Mouse (Mus musculus) intestine, postnatal 0 days (tissue): ENCODE data around the gene Insig1. TPM values are rescaled to one million over a fixed set of nuclear protein-coding genes. Genes with fewer than 3 reads are reported as not detected.

Source experiments
- ATAC-seq: fragments of 200-750 bp; cut with Nextera tagmentation; 2 replicates; pipeline ENCODE4 v1.8.0; 2017; ENCODE audit warnings: mild to moderate bottlenecking, moderate TSS enrichment, moderate library complexity
- H3K27ac ChIP-seq: fragments of 300-500 bp; sonication (generic); 2 replicates; pipeline ENCODE4 v1.5.1; 2014; ENCODE audit warnings: mild to moderate bottlenecking, low read depth, low read length, moderate library complexity
- H3K27me3 ChIP-seq: fragments of 300-500 bp; sonication (generic); replicated peaks from 2 replicates; pipeline ENCODE4 v1.6.1; 2014; ENCODE audit warnings: low read length, mixed read lengths; ENCODE audit not compliant: control insufficient read depth, insufficient read depth
- H3K36me3 ChIP-seq: fragments of 300-500 bp; sonication (generic); 2 replicates; pipeline ENCODE4 v1.6.1; 2014; ENCODE audit warnings: mild to moderate bottlenecking, moderate library complexity; ENCODE audit not compliant: control insufficient read depth, insufficient read depth
- H3K4me1 ChIP-seq: fragments of 300-500 bp; sonication (generic); replicated peaks from 2 replicates; pipeline ENCODE4 v1.6.1; 2014; ENCODE audit warnings: antibody characterized with exemption, low read length, mixed read lengths; ENCODE audit not compliant: control insufficient read depth, insufficient read depth
- H3K4me2 ChIP-seq: fragments of 300-500 bp; sonication (generic); replicated peaks from 2 replicates; pipeline ENCODE4 v1.6.1; 2014; ENCODE audit warnings: low read depth, mild to moderate bottlenecking, moderate library complexity
- H3K4me3 ChIP-seq: fragments of 300-500 bp; sonication (generic); 2 replicates; pipeline ENCODE4 v1.5.1; 2014; ENCODE audit warnings: low read depth, low read length
- H3K9ac ChIP-seq: fragments of 300-500 bp; sonication (generic); 2 replicates; pipeline ENCODE4 v1.6.1; 2014; ENCODE audit warnings: mild to moderate bottlenecking, low read depth, low read length
- H3K9me3 ChIP-seq: fragments of 300-500 bp; sonication (generic); 2 replicates; pipeline ENCODE4 v1.6.1; 2016; ENCODE audit warnings: mixed run types; ENCODE audit not compliant: control insufficient read depth
- CTCF ChIP-seq: sonication (generic); IDR thresholded peaks from 2 replicates; pipeline ENCODE4 v1.5.1; 2016; ENCODE audit warnings: low read depth, mild to moderate bottlenecking, control low read depth, antibody characterized with exemption, moderate library complexity
- WGBS: fragments of 180-500 bp; shearing (Covaris S2); extraction: QIAGEN DNeasy Blood & Tissue Kit; methylation state at CpG from one replicate; pipeline ENCODE4 v1.1.7; 2014; 5-methylcytosine and 5-hydroxymethylcytosine counted together
- polyA plus RNA-seq: library from polyadenylated mRNA; unstranded; fragments of >200 nt; fragmentation: Nextera tagmentation; extraction: Ambion mirVana; gene quantifications from 2 replicates; pipeline ENCODE4 v1.2.1, GENCODE M21; 2015

The Insig1 gene
- polyA plus RNA-seq, 1 experiment from 2014 or later: 102 TPM

GRCm38 (mm10) chr5:28036011-28036410 lies 35.2 kb upstream of the Insig1 start:
- Histone ChIP-seq H3K4me2 (no peak overlapping the region), H3K9me3 (no peaks in the 10 kb centered on the region), H3K27me3 (no peaks in the 10 kb centered on the region), H3K4me3 (no peak overlapping the region), H3K9ac (no peak overlapping the region), H3K4me1 (peaks cover 17% of the 10 kb centered on the region), H3K27ac (no peak overlapping the region), H3K36me3 (no peaks in the 10 kb centered on the region)
- TF ChIP-seq CTCF: no peak
- no peak for ATAC-seq
- WGBS: 100% methylated on average over 1 of the region's 1 CpGs

DNA sequence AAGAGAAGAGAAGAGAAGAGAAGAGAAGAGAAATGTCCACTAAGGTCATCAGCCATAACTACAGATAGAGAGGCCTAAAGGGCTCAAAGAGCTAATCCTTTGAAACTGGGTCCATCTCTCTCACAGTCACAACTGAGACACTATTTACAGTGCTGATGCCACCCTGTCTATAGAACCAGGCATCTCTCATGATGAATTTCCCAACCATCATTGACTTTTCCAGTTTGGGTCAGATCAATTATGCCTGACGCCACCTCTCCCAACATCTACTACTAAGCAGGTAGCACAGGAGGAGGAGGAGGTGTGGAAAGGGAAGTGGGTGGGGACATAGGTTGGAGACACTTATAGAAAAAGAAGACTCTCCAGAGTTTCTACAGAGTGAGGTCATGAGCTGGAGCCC lies 34.6 kb upstream of the Insig1 start:
- no peak for ATAC-seq
- Histone ChIP-seq H3K4me2 (no peak overlapping the region), H3K4me3 (no peak overlapping the region), H3K27ac (peak overlapping the region; percentile 66; the same call in 1 of the 2 replicates), H3K4me1 (peaks cover 17% of the 10 kb centered on the region), H3K36me3 (no peaks in the 10 kb centered on the region), H3K9ac (no peak overlapping the region), H3K27me3 (no peaks in the 10 kb centered on the region), H3K9me3 (no peaks in the 10 kb centered on the region)
- no peak for TF ChIP-seq CTCF
- 81% methylated on average over 1 of the region's 1 CpGs for WGBS

- WGBS: 18% methylated on average over 3 of the region's 3 CpGs
- H3K36me3 ChIP-seq: no peaks in the 10 kb centered on the region
- H3K4me1 ChIP-seq: peaks cover 17% of the 10 kb centered on the region
- H3K27me3 ChIP-seq: no peaks in the 10 kb centered on the region
- H3K27ac ChIP-seq: peak overlapping the region; percentile 66
- no peak for TF ChIP-seq CTCF
- H3K9ac ChIP-seq: 0 out of 2 replicates have a peak overlapping the region, but pooled peaks have one; percentile 7
- peak; percentile 76 for ATAC-seq
- H3K4me2 ChIP-seq: peak overlapping the region; percentile 21; the same call in 1 of the 2 replicates
- H3K9me3 ChIP-seq: no peaks in the 10 kb centered on the region
- H3K4me3 ChIP-seq: no peak overlapping the region
These were observed 34.0 kb upstream of the Insig1 start for GRCm38 (mm10) chr5:28037172-28037591.

GRCm38 (mm10) chr5:28037639-28038038 lies 33.5 kb upstream of the Insig1 start:
- Histone ChIP-seq H3K4me2 (peak overlapping the region; percentile 21; the same call in 1 of the 2 replicates), H3K4me1 (peaks cover 18% of the 10 kb centered on the region), H3K36me3 (no peaks in the 10 kb centered on the region), H3K9ac (0 out of 2 replicates have a peak overlapping the region, but pooled peaks have one; percentile 7), H3K9me3 (no peaks in the 10 kb centered on the region), H3K27me3 (no peaks in the 10 kb centered on the region), H3K4me3 (no peak overlapping the region), H3K27ac (peak overlapping the region; percentile 66)
- ATAC-seq: no peak
- TF ChIP-seq CTCF: no peak
- 28% methylated on average over 5 of the region's 5 CpGs for WGBS

DNA sequence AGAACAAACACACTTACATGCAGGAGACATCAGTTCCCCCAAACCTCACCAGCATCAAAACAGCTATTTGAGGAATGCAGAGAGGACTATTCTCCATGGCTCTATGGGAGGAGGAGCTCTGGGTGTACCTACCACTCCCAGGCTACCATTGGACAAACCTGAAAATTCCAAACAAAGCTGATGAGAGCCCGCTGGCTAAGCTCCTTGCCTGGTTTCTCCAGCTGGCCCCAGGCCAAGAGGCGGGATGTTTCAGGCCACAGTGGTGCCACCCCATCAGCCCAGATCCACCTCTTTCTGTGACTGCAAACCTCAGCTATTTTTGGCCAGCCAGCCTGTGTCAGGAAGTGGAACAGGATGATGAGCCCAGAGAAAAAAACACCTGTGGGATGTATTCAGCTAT lies 33.0 kb upstream of the Insig1 start:
- Histone ChIP-seq H3K4me2 (no peak overlapping the region), H3K36me3 (no peaks in the 10 kb centered on the region), H3K9me3 (no peaks in the 10 kb centered on the region), H3K27ac (no peak overlapping the region), H3K27me3 (no peaks in the 10 kb centered on the region), H3K4me1 (peaks cover 21% of the 10 kb centered on the region), H3K9ac (no peak overlapping the region), H3K4me3 (no peak overlapping the region)
- ATAC-seq: no peak
- WGBS: 16% methylated on average over 2 of the region's 2 CpGs
- no peak for TF ChIP-seq CTCF

DNA sequence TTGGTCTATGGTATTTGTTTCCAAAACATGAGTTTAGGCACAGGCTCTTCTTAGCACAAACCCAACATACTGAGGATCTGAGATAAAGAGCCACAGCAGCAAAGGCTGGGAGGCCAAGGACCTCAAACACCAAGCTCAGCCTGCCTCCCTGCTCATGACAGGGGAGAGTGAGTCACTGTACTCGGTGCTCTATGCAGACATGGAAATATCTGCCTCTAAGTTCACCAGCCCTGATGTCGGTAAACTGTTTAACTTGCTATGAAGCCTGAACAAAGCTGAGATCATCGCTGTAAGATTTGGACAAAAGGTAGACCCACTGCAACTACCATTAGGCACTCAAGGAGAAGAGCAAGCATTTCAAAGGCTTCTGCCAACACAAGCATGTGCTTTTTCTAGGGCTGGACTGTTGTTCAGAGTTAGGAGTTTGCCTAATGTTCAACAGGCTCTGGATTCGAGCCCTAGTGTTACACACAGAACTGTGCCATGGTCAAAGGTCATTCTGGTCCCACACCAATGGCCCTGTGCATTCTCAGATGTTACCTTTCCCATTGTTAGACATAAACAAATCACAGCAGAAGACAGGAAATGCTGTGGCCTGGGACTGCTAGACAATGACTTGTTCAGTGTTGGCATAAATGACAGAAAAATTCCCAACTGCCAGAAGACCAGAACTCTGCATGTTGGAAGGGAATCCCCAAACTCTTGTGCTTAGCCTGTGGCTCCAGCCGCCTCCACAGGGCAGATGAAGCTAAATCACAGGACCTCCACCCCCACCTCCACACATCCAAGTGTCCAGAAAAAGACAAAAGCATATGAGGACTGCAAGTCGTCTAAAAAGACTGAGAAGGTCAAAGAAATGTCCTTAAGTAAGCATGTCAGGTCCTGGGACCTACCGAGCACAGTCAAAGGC lies 31.2 kb upstream of the Insig1 start:
- WGBS: 77% methylated on average over 7 of the region's 7 CpGs
- no peak for ATAC-seq
- H3K4me3 ChIP-seq: no peak overlapping the region
- no peaks in the 10 kb centered on the region for H3K36me3 ChIP-seq
- no peak overlapping the region for H3K27ac ChIP-seq
- no peaks in the 10 kb centered on the region for H3K9me3 ChIP-seq
- no peaks in the 10 kb centered on the region for H3K27me3 ChIP-seq
- H3K4me1 ChIP-seq: peaks cover 21% of the 10 kb centered on the region
- H3K9ac ChIP-seq: no peak overlapping the region
- H3K4me2 ChIP-seq: no peak overlapping the region
- no peak for TF ChIP-seq CTCF
